Mouse (Mus musculus) megakaryocyte, embryonic 14.5 days (primary cell): ENCODE data around the gene Foxr1.

ENCODE experiments used
- FLI1 ChIP-seq: IDR thresholded peaks from 2 replicates; pipeline ENCODE4 v1.6.1; 2012; ENCODE audit warnings: low read length, inconsistent platforms, mixed read lengths
- GATA1 ChIP-seq: IDR thresholded peaks from 3 replicates; pipeline ENCODE4 v1.6.1; 2012; ENCODE audit warnings: mixed read lengths, low read length, inconsistent platforms, borderline replicate concordance

DNA sequence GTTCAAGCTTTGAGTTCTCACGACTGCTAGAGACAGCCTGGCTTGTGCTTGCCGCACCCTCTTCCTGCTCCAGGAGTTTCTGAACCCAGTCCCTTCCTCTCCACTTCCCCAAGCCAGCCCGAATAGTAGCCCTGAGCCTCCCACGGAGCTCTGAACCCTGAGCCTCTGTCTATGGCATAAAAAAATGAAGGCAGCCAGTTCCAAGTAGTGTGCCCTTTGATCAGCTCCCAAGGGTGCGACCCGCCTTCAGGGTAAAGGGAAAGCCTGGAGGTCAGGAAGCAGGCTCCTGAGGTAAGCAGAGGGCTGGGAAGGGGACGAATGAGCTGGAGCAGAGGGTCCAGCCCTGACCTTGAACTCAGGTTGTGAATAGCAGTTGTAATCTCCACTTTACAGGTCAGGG, 27.3 kb upstream of the Foxr1 start:
- no peak for TF ChIP-seq GATA1
- TF ChIP-seq FLI1, result no peak
